Mouse (Mus musculus) cerebellum, adult 8-10 months (tissue): ENCODE results near the gene Egln3.
A peak's percentile ranks its signal among the peaks of the same experiment; 100 is the strongest.

Source experiments
- DNase-seq: peaks from one replicate; pipeline ENCODE4 v3.0.0; 2022

Gene Egln3

GRCm38 (mm10) chr12:54203656-54204045, at the start of gene Egln3:
TSS of gene Egln3 (minus strand) at chr12:54203860.
- peak; percentile 16 for DNase-seq

GRCm38 (mm10) chr12:54253449-54253848, 49.8 kb upstream of the Egln3 start:
- DNase-seq = no peak

- no peak for DNase-seq
These were observed 48.3 kb upstream of the Egln3 start for GRCm38 (mm10) chr12:54251942-54252400.

DNA sequence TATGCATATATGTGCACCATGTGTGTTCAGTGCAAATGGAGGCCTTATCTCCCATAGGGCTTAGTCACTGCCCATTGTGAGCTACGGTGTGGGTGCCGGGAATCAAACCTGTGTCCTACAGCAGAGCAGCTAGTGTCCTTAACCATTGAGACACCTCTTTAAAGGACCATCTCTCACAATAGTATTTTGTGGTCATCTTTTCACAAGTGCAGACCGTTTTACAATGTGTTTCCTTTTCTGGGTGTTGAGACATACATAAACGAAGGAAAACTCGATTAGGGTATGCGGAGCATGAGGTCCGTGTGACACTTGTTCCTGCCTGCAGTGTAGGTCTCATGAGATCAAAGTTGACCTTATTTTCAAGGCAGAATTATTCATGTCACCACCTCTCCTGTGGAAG, 44.2 kb upstream of the Egln3 start:
- DNase-seq = no peak

DNA sequence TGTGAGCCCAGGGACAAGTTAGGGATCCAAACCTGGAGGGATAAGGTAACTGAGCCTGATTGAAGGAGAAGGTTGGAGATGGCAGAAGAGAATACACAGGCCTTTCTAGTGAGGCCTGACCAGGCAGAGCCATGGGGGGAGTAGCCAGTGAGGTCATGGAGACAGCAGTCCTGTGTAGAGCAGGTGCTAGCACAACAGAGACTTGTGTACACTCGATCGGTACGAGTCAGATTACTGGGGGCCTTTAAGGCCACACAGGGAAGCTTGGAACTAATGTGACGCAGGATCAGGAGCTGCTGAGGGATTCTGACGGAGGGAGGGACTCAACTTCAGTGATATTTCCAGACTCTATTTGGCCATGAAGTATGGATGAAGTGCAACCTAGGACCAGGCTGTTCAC, 39.5 kb upstream of the Egln3 start:
- no peak for DNase-seq

DNA sequence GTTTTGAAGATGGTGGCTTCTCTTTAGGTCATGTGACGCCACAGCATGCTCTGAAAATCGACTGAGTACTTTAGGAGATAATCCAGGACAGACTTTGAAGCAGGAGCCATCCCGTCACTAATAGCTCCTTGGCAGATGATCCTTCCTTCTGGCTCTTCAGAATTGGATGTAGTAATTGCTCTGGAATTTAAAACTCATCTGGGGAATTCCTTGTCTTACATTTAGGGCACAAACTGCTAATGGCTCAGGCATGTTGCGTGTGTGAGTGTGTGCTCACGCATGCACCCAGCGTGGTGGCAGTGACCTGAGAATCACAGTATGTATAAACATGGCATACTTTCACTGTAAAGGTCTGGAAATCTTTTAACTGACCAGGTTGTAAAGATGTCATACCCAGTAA, 38.3 kb upstream of the Egln3 start:
- no peak for DNase-seq

GRCm38 (mm10) chr12:54233794-54234193, 30.1 kb upstream of the Egln3 start:
- no peak for DNase-seq

GRCm38 (mm10) chr12:54232996-54233603, 29.4 kb upstream of the Egln3 start:
- DNase-seq = no peak

DNA sequence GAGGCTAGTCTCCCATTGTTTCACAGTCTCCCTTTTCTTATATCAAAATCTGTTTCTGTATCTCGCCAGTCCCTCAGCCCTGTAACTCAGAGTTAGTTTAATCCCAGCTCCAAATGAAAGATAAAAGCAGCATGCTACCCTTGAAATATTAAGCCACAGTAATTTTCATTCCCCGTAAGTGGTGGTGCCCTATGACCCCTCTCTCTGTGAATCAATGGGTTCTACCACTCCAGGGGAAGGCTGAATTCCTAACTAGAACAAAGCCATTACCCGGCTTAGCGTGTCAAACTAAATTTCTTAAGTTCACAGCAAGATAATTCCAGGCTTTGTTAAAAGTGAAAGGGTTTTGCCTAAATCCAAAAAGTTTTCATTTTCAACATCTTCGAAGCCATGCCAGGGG, 28.8 kb upstream of the Egln3 start:
- no peak for DNase-seq

DNA sequence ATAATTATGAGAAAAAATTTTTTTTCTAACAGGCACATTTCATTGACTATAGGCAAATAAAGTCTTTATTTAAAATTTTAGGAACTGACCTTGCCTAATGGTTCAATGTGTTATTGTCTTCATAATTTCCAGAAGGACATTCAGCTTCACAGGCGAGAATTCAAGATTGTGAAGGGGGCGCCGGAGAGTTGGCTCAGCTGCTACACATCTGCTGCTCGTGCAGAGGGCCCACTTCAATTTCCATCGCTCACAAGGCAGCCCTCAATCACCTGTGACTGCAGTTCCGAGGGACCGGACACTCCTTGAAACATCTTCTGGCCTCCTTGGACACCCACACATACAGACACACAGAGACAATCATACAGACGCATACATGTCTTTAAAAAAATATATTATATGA, 23.9 kb upstream of the Egln3 start:
- no peak for DNase-seq

DNA sequence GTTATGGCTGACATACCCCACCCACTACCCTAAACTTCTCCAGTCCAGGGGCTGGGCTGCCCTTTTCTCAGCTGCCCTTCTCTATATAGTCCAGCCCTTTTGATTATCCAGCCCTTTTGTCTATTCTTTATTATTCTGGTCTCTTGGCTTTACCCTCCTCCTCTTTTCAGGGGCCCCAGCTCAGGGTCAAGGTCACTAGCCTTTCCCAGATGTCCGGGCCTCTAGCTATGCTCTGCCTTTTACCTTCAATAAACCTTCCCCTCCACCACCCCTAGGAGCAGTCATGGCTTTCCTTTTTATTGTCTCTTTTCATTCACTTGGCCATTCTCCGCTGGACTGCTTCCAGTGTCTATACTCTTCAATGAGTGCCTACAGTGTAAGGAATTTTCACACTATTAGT, 22.7 kb upstream of the Egln3 start:
- no peak for DNase-seq

DNA sequence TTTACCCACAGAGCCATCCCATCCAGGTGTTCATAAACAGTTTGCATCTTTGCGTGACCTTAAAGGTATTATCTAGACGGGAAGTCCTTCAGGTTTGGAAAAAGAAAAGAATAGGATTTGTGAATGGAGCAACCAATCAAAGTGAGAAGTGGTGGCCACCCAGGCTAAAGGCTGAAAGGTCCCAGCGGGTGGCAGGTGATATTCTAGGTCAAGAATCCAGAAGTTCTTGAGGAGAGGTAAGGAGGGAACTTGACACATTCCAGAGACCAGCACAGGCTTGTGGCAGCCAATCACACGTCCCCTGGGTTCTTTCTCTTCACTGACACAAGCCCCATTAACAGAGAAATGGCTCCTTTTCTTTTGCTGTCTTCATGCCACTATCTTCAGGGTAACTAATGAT, 21.9 kb upstream of the Egln3 start:
- no peak for DNase-seq

DNA sequence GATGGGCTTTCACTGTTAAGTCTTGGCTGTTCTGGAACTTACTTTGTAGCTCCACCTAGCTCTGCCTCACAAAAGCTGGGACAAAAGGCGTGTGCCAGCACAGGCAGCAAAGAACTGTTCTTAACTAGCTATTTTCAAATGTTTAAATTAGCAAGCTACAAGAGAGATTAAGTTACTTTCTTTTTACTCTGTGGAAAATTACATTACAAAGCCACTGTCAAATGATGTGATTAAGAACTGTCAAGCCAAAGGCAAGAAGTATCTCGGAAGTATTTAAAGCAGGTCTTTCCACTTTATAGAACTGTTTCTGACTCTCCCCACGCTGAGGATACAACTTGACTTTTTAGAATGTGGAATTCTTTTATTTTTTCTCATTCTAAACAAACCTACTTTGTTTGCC, 21.4 kb upstream of the Egln3 start:
- no peak for DNase-seq

- no peak for DNase-seq
These were observed 18.5 kb upstream of the Egln3 start for GRCm38 (mm10) chr12:54222036-54222760.

DNA sequence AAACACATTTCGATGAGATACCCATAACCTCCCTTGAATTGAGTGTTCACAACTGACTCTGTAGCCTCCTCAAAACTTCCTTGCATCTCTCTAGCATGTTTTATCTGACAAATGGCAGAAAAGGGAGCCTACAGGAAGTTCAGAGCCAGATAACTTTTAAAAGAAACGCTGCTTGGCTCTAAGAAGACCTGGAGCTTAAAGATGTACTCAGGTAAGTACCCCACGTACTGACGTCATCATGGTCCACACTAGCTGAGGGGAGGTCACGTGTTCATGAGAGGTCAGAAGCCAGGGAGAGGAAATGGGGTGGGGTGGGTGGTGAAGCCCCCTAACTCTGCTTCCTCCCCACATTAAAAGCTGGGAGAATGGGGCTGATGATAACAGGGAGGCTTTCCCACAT, 13.0 kb upstream of the Egln3 start:
- DNase-seq = no peak

DNA sequence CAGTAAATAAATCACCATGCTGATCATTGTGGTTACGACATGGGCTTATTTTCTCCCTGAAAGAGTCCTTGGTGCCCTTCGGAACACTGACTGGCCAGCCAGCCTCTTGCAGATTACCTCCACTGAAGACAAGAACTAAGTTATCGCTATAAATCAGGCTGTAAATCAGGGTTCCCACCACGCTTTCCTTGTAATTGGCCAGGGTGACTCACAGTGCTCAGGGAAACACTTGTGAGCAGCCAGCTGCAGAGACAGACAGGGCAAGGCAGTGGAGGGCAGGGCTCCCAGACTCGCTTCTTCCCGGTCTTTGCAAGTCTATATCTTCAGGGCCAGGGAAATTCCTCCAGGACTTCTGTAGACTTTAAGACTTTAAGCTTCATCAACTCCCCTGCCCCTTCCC, 10.8 kb upstream of the Egln3 start:
- DNase-seq = no peak

DNA sequence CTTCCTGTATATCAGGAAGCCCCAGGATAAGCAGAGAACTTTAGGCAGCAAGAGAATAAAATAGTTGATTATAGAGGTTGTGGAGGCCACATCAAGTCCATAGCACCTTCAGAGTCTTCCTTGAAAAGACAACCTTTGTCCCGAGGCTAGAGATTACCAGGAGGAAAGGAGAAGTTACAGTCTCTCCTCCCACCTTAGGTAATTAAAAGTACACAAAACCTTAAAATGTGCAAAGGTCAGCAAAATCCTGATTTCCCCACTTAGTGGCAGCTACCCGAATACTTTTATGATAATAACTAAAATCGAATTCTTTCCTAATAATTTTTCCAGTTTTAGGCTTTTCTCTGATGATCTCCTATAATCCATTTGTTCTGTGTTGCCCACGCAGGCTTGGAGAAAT, 10.2 kb upstream of the Egln3 start:
- DNase-seq = no peak

GRCm38 (mm10) chr12:54213230-54213629, 9.6 kb upstream of the Egln3 start:
- DNase-seq = no peak

GRCm38 (mm10) chr12:54209182-54209563, 5.5 kb upstream of the Egln3 start:
- no peak for DNase-seq

- DNase-seq = no peak
These were observed 4.9 kb upstream of the Egln3 start for GRCm38 (mm10) chr12:54208433-54209181.

GRCm38 (mm10) chr12:54205731-54206130, 2.1 kb upstream of the Egln3 start:
- DNase-seq = no peak

DNA sequence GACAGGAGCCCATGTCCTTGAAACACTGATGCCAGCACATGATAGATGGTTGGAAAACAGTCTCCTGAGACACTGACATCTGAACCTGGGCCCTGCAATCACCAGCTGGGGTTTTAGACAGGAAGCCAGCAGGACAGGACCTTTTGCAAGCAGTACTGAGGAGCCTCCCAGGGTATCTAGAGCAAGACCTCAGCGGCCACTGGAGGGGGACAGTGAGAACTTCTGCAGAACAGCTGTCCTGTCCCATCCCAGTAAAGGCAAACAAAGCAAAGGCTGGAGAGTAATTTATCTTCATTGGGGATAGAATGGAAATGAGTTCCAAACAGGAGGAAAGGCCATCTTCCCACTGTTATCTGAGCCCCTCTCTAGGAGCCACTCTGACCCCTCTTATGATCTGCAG, 1.5 kb upstream of the Egln3 start:
- DNase-seq = no peak

DNA sequence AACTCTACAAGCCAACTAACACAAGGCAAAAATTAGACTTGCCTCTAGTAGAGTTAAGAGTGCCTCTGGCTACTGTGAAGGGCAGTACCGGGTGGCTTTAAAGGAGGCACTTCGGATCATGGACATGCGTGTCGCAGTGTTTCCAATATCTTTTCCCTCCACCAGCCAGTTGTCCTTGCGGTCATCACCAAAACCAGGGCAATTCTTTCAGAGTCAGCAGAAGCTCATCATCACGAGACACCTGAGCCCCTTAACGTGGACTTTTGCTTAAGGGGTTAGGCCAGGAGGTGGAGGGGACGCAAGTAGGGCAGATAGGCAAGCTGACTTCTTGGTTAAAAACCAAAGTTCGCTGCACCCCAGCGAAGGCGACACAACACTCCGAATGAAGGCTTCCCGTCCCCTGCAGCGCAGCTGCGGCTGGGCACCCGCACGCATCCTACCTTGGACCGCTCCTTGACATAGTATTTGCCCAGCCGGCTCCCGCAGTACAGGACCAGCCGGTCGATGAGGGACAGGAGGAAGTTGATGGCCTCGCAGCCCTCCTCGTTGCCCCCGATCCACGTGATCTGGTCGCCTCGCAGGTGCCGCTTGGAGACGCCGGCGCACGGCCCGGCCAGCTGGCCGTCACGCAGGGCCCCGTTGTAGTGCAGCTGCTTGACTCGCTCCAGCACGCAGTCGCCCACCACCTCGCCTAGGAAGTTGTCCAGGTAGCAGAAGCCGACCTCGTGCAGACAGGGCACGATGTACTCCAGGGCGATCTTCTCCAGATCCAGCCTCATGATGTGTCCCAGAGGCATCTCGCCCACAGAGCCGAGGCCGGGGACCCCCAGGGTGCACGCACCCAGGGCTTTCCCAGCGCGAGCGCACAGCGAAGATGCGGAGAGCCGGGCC, 650 bp downstream of the Egln3 start:
- DNase-seq = no peak
